Mouse (Mus musculus) megakaryocyte, adult 5-6 weeks (primary cell): Measurements from ENCODE around the gene Cblb. TPM values are rescaled to one million over a fixed set of nuclear protein-coding genes. Genes with fewer than 3 reads are reported as not detected.

Experiments
- ATAC-seq: 2 replicates; pipeline ENCODE4 v1.8.0; 2016; ENCODE audit warnings: mild to moderate bottlenecking, inconsistent platforms; ENCODE audit not compliant: poor library complexity, severe bottlenecking
- total RNA-seq, 2 experiments: library from RNA; stranded (forward) in 1 of 2; stranded (reverse) in 1 of 2; fragments of 153-499, 151-499 nt in 1 of 2; fragments of 221-1000, 200-1000 nt in 1 of 2; gene quantifications; 2 replicates each; pipeline versions ENCODE4 v1.2.3 to v1.2.4; 2015 to 2017

The Cblb gene
- total RNA-seq, 2 experiments from 2014 or later: 8.8 to 21.0 TPM

DNA sequence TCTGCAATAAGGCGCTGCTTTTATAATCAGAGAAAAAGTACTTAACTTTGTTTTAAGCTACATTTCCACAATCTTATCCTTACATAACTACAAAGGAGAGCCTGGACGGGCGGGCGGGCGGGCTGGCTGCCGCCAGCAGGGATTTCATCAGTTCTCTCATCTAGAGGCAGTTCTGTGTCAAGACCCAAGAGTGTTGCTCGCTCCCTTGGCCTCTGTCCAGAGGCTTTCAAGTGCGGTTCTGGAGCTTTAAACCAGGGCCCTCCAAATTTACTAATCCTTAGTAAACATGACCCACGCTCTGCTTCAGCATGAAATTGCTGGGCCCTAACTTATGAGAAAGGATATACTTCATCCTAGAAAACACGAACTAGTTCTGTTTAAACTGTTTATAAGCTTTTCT lies 155.7 kb downstream of the Cblb start:
- no peak for ATAC-seq

GRCm38 (mm10) chr16:52189103-52189502 lies 158.1 kb downstream of the Cblb start:
- ATAC-seq: no peak

GRCm38 (mm10) chr16:52190714-52191113 lies 159.7 kb downstream of the Cblb start:
- ATAC-seq: no peak

- no peak for ATAC-seq
Measured at GRCm38 (mm10) chr16:52194040-52194439, 163.0 kb downstream of the Cblb start.

- ATAC-seq: no peak
Measured at GRCm38 (mm10) chr16:52194866-52195265, 163.8 kb downstream of the Cblb start.

DNA sequence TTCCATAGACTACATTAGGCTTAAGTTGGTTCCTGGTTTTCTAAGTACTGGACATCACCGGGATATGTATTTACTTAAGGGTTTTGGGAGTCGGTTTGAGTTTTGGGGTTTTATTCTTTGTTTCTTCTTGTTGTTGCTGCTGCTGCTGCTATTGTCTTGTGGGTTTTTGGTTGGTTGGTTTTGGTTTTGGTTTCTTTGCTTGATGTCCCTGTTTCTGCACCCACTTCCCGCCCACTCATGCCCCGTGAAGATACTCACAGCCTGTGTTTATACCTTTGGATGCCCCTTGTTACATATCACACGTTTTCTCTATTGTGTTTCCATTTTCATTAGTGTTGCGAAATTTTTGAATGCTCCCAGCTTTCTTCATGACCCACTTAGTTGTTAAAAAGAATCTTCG lies 169.1 kb downstream of the Cblb start:
- peak; percentile 45; the same call in 1 of the 2 replicates for ATAC-seq

DNA sequence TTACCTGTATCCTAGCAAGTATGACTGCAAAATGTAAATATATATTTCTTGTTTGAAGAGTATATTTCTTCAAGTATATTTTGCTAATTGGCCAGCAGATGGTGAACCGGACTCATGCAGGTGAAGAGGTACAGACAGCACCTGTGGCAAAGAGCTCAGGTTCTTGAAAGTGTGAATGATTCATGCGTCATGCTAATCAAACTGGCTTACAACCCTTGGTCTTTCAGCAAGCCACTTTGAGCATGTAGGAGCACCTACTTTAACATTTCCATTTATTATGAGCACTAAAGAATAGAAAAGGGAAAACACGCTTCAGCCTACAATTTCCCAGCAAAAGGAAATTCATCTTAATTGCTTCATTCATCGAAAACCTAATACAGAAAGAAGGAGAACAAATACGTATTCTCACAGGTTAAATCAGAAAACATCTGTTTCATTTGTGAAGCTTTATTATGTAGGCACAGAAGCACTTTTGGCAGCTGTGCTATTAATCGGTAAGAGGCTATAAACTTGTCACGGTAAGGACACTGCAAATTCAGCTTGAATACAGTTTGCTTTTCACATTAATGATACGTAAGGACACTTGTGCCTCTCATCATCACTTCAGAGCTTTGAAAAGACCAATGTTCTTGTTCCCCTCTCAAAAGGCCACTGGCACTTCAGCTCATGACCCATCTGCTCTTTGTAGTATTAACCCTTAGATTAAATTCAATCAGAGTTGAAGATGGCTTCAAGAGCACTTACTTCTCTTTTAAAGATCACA lies 180.0 kb downstream of the Cblb start:
- no peak for ATAC-seq

DNA sequence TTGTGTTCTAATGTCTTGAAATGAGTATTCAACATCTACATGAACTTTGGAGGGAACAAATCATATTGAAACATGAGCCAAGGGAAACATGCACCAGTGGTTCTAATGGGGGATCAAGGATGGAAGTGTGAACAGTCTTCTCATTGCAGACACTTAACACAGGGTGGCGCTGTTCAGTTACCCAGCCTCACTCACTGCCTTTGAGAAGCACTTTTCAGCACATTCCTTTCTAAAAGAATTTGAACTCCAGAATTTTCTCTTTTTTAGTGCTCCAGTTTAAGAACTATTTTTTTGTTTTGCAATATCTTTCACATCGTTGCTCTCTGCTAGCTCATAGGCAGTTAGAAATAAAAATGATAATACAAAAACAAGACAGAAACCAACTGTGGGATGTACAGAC lies 188.0 kb downstream of the Cblb start:
- ATAC-seq: peak; percentile 70

- ATAC-seq: no peak
Measured at GRCm38 (mm10) chr16:52222896-52223295, 191.9 kb downstream of the Cblb start.

- no peak for ATAC-seq
Measured at GRCm38 (mm10) chr16:52229446-52229845, 198.4 kb downstream of the Cblb start.

DNA sequence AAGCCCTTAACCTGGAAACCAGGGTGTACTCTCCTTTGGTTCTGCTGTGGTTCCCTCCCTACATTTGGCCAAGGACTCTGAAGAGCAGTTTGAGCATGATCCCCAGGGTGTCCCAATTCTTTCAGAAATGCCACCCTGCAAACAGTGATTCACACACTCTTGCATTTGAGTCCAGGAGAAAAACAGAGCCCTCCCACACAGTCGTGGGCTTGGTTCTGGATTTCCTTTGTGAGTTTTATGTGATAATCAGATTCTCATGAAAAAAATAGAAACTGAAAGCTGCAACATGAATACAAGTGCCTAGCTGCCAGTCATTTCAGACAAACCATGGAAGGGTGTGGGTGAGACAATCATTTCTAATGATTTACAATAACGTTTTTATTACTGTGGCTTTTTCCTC lies 198.9 kb downstream of the Cblb start:
- ATAC-seq: no peak

GRCm38 (mm10) chr16:52242144-52242543 lies 211.1 kb downstream of the Cblb start:
- ATAC-seq: no peak

DNA sequence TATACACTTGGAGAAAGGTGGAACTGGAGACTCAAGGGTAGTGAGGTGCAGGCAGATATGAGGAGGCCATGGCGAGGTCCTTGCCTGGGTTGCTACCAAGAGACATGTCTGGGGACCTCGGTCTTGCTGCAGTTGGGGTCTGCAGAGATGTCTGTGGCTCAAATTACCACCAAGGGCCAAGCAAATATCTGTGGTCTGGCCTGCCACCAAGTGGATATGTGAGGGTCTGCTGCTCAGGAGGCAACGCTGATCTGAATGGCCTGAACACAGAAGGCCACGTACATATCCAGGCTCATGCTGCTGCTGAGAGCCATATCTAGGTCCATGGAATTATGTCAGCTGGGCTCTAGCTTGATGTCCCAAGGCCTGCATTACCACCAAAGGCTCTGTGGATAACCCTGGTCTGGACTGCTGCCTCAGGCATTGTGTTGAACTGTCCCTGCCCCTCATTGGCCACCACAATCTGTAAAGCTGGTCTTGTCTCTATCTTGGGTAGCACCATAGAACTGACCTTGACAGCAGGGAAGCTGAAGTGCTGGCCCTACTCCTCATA lies 212.5 kb downstream of the Cblb start:
- ATAC-seq: 0 out of 2 replicates have a peak, but pooled peaks have one; percentile 15

GRCm38 (mm10) chr16:52250196-52250595 lies 219.2 kb downstream of the Cblb start:
- no peak for ATAC-seq

DNA sequence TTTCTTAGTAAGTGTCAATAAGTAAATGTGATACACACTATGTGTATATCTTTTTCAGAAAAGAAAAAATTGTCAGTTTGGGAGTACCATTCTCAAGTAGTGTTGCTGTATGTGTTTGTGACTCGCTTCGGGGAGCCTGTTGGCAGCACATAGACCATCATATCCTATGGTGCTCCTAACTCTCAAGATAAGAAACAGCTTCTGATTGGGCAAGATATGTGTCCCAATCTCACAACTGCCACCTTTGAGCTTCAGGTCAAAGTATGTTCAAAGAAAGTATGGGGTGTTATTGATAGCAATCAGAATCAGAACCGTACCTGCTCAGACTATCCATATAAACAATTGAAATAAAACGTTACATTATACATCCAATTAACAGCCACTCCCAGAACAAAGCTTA lies 219.9 kb downstream of the Cblb start:
- ATAC-seq: no peak
